Mouse (Mus musculus): ENCODE measurements around the gene Gng3. TPM values are rescaled to one million over a fixed set of nuclear protein-coding genes. Genes with fewer than 3 reads are reported as not detected.

Gng3 gene
- polyA plus RNA-seq (2015; fragmentation: Nextera tagmentation; extraction: Ambion mirVana): 450 and 460 TPM in 2 replicates

GRCm38 (mm10) chr19:8839103-8839907 lies at the start of gene Gng3:
Gene Gng3 (minus strand): TSS chr19:8839194.
- 27% methylated on average over 11 of the region's 11 CpGs for WGBS
- ATAC-seq (ENCODE audit: low FRiP score, low read depth): peak; percentile 93
- Histone ChIP-seq H3K36me3 (peaks cover 22% of the 10 kb centered on the region), H3K4me1 (replicated peaks) (peaks cover 38% of the 10 kb centered on the region), H3K27ac (replicated peaks) (peak within 1 kb of the TSS; percentile 97), H3K4me2 (peak within 1 kb of the TSS; percentile 78), H3K9ac (peak within 1 kb of the TSS; percentile 92), H3K4me3 (peak within 1 kb of the TSS; percentile 79), H3K9me3 (no peaks in the 10 kb centered on the region), H3K27me3 (no peaks in the 10 kb centered on the region)

DNA sequence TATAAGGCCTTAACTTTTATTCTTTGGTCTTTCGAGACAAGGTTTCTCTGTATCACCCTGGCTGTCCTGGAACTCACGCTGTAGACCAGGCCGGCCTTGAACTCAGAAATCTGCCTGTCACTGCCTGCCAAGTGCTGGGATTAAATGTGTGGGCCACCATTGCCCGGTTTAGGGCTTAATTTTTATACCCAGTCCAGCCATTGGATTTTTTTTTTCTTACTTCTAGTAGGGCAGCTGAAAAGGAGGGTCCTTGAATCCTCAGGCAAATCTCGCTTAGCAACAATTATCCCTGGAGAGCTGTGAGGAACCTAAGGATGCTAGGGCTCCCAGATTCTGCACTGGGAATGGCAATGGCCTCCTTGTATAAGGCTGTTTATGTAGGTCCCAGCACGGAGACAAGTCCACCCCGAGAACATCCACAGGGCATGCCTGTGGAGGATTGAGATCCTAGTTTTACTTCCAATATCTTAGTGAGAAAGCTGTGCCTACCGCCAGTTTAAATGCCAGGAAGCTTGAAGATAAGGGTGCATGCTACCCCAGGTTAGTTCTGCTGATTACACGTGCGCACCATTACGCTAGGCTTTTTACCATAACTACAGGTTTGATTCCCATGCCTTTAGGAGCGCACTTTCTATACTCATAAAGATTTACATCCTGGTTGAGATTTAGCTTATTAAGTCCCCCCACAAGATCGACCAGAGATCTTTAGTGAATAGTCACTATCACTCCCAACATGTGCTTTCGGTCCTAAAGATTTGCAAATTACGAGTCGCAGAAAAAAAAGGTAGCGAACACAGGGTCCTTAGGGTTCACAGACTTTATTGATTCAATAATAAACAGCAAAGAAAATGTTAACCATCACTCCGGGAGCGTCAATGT lies 48.8 kb upstream of the Gng3 start:
- 16% methylated on average over 19 of the region's 19 CpGs for WGBS
- H3K27ac ChIP-seq (replicated peaks): peak overlapping the region; percentile 86
- peak overlapping the region; percentile 79 for H3K4me2 ChIP-seq
- no peak for ATAC-seq (ENCODE audit: low FRiP score, low read depth)
- H3K4me3 ChIP-seq: peak overlapping the region; percentile 57
- H3K9ac ChIP-seq: peak overlapping the region; percentile 69
- 0 out of 2 replicates have a peak, but pooled peaks cover 6% of the 10 kb centered on the region for H3K36me3 ChIP-seq
- no peaks in the 10 kb centered on the region for H3K9me3 ChIP-seq
- peaks cover 17% of the 10 kb centered on the region for H3K4me1 ChIP-seq (replicated peaks)
- H3K27me3 ChIP-seq: no peaks in the 10 kb centered on the region

DNA sequence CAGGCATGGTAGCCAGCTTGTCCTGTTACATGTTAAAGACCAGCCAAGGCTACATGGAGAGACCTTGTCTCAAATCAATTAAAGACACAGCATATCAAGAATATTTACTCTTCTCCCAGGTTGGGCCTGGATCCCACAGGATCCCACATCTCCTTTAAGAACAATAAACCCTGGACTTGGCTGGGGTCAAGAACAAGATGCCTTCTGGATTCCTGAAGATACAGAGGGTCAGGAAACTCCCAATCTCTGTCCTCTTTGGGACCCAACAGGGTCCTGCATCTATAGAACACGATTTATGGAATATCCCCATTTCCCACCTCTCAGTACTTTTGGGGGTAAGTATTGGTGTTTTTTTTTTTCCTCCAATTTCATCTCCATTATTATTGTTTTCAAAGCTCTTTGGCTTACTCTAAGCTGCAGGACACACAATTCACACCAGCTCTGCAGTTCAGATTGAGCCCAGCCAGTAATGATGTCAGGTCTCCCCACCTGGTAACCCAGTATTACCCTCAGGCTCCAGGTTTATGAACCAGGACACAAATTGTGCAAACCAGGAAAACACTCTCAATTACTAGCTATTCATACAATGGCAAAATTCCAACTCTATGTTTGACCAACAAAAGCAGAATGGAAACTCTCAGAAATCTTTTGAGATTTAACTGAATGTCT lies 48.1 kb upstream of the Gng3 start:
- no peaks in the 10 kb centered on the region for H3K9me3 ChIP-seq
- no peak for ATAC-seq (ENCODE audit: low FRiP score, low read depth)
- WGBS: 55% methylated on average over 1 of the region's 1 CpGs
- H3K27ac ChIP-seq (replicated peaks): no peak overlapping the region
- H3K27me3 ChIP-seq: no peaks in the 10 kb centered on the region
- peaks cover 17% of the 10 kb centered on the region for H3K4me1 ChIP-seq (replicated peaks)
- no peak overlapping the region for H3K9ac ChIP-seq
- H3K4me2 ChIP-seq: peak overlapping the region; percentile 79
- H3K4me3 ChIP-seq: no peak overlapping the region; the same call in 1 of the 2 replicates
- H3K36me3 ChIP-seq: 0 out of 2 replicates have a peak, but pooled peaks cover 6% of the 10 kb centered on the region

DNA sequence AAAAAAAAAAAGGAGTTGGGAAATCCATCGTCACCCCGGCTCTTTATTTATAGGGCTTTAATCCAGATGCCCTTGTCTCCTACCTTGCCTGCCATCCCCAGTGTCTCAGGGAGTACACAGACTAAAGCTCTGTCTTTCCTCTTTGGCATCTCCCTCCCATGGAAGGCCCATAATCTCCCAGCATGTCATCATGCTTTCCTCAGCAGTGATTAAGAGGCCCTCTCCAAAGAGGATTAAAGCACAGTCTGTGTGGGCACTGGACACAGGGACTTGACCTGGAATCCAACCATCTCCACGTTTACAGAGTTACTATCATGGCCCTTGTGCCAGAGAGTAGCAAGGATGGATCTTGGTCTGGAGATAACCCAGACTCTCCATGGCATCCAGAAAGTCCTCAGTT lies 44.6 kb upstream of the Gng3 start, which contains the start of the genes Lbhd1 and Gm49403:
Gene Lbhd1 (plus strand): TSS at position 117 of the 400 bp plus-strand sequence.
Gene Gm49403 (plus strand): TSS at position 315 of the 400 bp plus-strand sequence.
- Histone ChIP-seq H3K4me2 (no peak within 1 kb of the TSS), H3K9me3 (no peaks in the 10 kb centered on the region), H3K27ac (replicated peaks) (no peak within 1 kb of the TSS), H3K4me3 (no peak within 1 kb of the TSS), H3K4me1 (replicated peaks) (peaks cover 23% of the 10 kb centered on the region), H3K9ac (no peak within 1 kb of the TSS), H3K36me3 (no peaks in the 10 kb centered on the region), H3K27me3 (no peaks in the 10 kb centered on the region)
- ATAC-seq (ENCODE audit: low FRiP score, low read depth): no peak
- WGBS: 74% methylated on average over 3 of the region's 3 CpGs

DNA sequence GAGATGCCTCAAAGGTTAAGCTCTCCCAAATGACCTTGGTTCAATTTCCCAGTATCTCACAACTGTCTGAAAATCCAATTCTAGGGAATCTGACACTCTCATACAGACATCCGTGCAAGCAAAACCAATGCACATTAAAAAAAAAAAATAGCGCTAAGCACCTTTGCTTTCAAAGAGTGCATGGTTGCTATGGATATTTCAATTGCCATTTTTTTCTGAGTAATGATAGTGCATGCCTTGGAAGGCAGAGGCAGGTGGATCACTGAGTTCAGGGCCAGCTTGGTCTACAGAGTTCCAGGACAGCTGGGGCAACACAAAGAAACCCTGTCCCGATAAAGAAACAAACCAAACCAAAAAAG lies 42.0 kb upstream of the Gng3 start:
- H3K27me3 ChIP-seq: no peaks in the 10 kb centered on the region
- ATAC-seq (ENCODE audit: low FRiP score, low read depth): no peak
- H3K27ac ChIP-seq (replicated peaks): peak overlapping the region; percentile 90
- peak overlapping the region; percentile 94; the same call in 1 of the 2 replicates for H3K9ac ChIP-seq
- peaks cover 14% of the 10 kb centered on the region for H3K4me1 ChIP-seq (replicated peaks)
- H3K36me3 ChIP-seq: peaks cover 10% of the 10 kb centered on the region
- H3K9me3 ChIP-seq: no peaks in the 10 kb centered on the region
- H3K4me2 ChIP-seq: peak overlapping the region; percentile 92
- WGBS: 15% methylated on average over 3 of the region's 3 CpGs
- H3K4me3 ChIP-seq: peak overlapping the region; percentile 87

- peak within 1 kb of the TSS; percentile 90 for H3K27ac ChIP-seq (replicated peaks)
- H3K9me3 ChIP-seq: no peaks in the 10 kb centered on the region
- H3K9ac ChIP-seq: peak within 1 kb of the TSS; percentile 94
- peak; percentile 96 for ATAC-seq (ENCODE audit: low FRiP score, low read depth)
- WGBS: under 1% methylated on average over 42 of the region's 42 CpGs
- H3K4me3 ChIP-seq: peak within 1 kb of the TSS; percentile 87
- peaks cover 14% of the 10 kb centered on the region for H3K4me1 ChIP-seq (replicated peaks)
- H3K36me3 ChIP-seq: peaks cover 15% of the 10 kb centered on the region
- H3K4me2 ChIP-seq: peak within 1 kb of the TSS; percentile 92
- no peaks in the 10 kb centered on the region for H3K27me3 ChIP-seq
Measured at GRCm38 (mm10) chr19:8880311-8881033, 41.5 kb upstream of the Gng3 start, which contains the start of gene Uqcc3. Gene Uqcc3 (minus strand): TSS chr19:8880923.

- no peak overlapping the region for H3K9ac ChIP-seq
- no peaks in the 10 kb centered on the region for H3K9me3 ChIP-seq
- peaks cover 33% of the 10 kb centered on the region for H3K36me3 ChIP-seq
- H3K4me2 ChIP-seq: no peak overlapping the region
- H3K27me3 ChIP-seq: no peaks in the 10 kb centered on the region
- H3K4me3 ChIP-seq: no peak overlapping the region
- no peak for ATAC-seq (ENCODE audit: low FRiP score, low read depth)
- peaks cover 26% of the 10 kb centered on the region for H3K4me1 ChIP-seq (replicated peaks)
- 95% methylated on average over 7 of the region's 7 CpGs for WGBS
- no peak overlapping the region for H3K27ac ChIP-seq (replicated peaks)
Measured at GRCm38 (mm10) chr19:8875031-8875430, 36.0 kb upstream of the Gng3 start.

GRCm38 (mm10) chr19:8872266-8872840 lies 33.4 kb upstream of the Gng3 start:
- ATAC-seq (ENCODE audit: low FRiP score, low read depth): no peak
- Histone ChIP-seq H3K36me3 (peaks cover 33% of the 10 kb centered on the region), H3K9me3 (no peaks in the 10 kb centered on the region), H3K4me2 (peak overlapping the region; percentile 92), H3K27me3 (no peaks in the 10 kb centered on the region), H3K9ac (peak overlapping the region; percentile 99), H3K4me3 (peak overlapping the region; percentile 92), H3K4me1 (replicated peaks) (peaks cover 16% of the 10 kb centered on the region), H3K27ac (replicated peaks) (0 out of 2 replicates have a peak overlapping the region, but pooled peaks have one; percentile 81)
- 79% methylated on average over 10 of the region's 10 CpGs for WGBS

DNA sequence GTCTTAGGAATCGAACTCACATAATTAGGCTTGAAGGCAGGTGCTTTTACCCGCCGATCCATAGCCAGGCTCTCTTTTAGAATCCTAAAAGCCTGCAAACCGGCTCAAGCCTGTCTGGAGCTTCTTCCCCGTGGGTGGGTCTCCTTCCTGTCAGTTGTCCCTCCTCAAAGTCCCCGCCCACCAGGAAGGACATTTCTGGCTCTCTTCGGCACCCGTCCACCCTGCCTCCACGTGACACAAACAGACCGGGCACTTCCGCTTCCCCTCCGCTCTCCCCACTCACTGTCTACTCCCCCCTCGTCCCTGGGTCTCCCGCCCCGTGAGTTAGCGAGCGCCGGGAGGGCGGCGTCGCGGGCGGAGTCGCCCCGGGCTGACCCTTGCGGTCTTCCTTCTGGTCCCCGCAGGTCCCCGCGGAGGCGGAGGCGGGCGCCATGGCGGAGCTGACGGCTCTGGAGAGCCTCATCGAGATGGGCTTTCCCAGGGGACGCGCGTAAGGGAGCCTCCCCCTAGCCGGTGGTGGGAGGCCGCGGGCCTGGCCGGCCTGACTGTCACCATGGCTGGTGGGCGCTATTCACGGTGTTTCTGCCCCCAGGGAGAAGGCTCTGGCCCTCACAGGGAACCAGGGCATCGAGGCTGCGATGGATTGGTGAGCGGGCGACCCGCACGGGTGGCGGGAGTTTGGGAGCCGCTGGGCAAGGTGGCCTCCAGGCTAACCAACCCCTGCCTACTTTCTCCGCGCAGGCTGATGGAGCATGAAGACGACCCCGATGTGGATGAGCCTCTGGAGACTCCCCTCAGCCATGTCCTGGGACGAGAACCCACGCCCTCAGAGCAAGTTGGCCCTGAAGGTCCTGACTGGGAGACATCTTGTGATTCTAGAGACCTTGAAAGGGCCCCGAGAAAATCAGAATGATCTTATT lies 32.5 kb upstream of the Gng3 start, which contains the start of gene Ubxn1:
Gene Ubxn1 (plus strand): TSS at position 230 of the 920 bp plus-strand sequence.
- under 1% methylated on average over 59 of the region's 59 CpGs for WGBS
- Histone ChIP-seq H3K4me2 (peak within 1 kb of the TSS; percentile 92), H3K27ac (replicated peaks) (peak within 1 kb of the TSS; percentile 81), H3K27me3 (no peaks in the 10 kb centered on the region), H3K9me3 (no peaks in the 10 kb centered on the region), H3K4me1 (replicated peaks) (peaks cover 16% of the 10 kb centered on the region), H3K36me3 (peaks cover 28% of the 10 kb centered on the region), H3K4me3 (peak within 1 kb of the TSS; percentile 92), H3K9ac (peak within 1 kb of the TSS; percentile 99)
- peak; percentile 97 for ATAC-seq (ENCODE audit: low FRiP score, low read depth)

- Histone ChIP-seq H3K9ac (peak overlapping the region; percentile 99), H3K27me3 (no peaks in the 10 kb centered on the region), H3K27ac (replicated peaks) (peak overlapping the region; percentile 81), H3K4me1 (replicated peaks) (peaks cover 16% of the 10 kb centered on the region), H3K4me3 (peak overlapping the region; percentile 92), H3K9me3 (no peaks in the 10 kb centered on the region), H3K4me2 (peak overlapping the region; percentile 92), H3K36me3 (peaks cover 22% of the 10 kb centered on the region)
- ATAC-seq (ENCODE audit: low FRiP score, low read depth): peak; percentile 52
- 61% methylated on average over 9 of the region's 9 CpGs for WGBS
Measured at GRCm38 (mm10) chr19:8870838-8871237, 31.8 kb upstream of the Gng3 start.
